Mouse (Mus musculus) CH12.LX (cell line): ENCODE data around the gene Grcc10.

Source experiments
- CHD2 ChIP-seq: IDR thresholded peaks from 2 replicates; pipeline ENCODE4 v1.6.1; 2011; ENCODE audit warnings: low read length, improper control_type of control experiment
- CTCF ChIP-seq, 2 experiments: IDR thresholded peaks in 1 of 2; conservative IDR thresholded peaks in 1 of 2; 2 replicates each; pipeline ENCODE4 v1.5.1; 2011 to 2012; ENCODE audit warnings: low read depth in 2 of 2, low read length in 2 of 2, improper control_type of control experiment in 1 of 2, inconsistent platforms in 1 of 2, mild to moderate bottlenecking in 1 of 2, moderate library complexity in 1 of 2
- GABPA ChIP-seq: IDR thresholded peaks from 2 replicates; pipeline ENCODE4 v1.6.1; 2012; ENCODE audit warnings: low read depth, low read length, improper control_type of control experiment, inconsistent platforms; ENCODE audit not compliant: insufficient replicate concordance
- JUN ChIP-seq: IDR thresholded peaks from 2 replicates; pipeline ENCODE4 v1.6.1; 2011; ENCODE audit warnings: low read depth, mild to moderate bottlenecking, low read length, improper control_type of control experiment, moderate library complexity; ENCODE audit not compliant: insufficient read depth
- KAT2A ChIP-seq: IDR thresholded peaks from 2 replicates; pipeline ENCODE4 v1.6.1; 2012; ENCODE audit warnings: low read length, improper control_type of control experiment, inconsistent platforms; ENCODE audit not compliant: insufficient replicate concordance
- POLR2A ChIP-seq: IDR thresholded peaks from 2 replicates; pipeline ENCODE4 v1.6.1; 2011; ENCODE audit warnings: low read depth, mild to moderate bottlenecking, improper control_type of control experiment, low read length
- USF1 ChIP-seq: IDR thresholded peaks from 2 replicates; pipeline ENCODE4 v1.6.1; 2014; ENCODE audit warnings: low read depth, mild to moderate bottlenecking, inconsistent platforms, low read length, improper control_type of control experiment
- ZNF384 ChIP-seq: IDR thresholded peaks from 2 replicates; pipeline ENCODE4 v1.6.1; 2012; ENCODE audit warnings: low read depth, low read length, improper control_type of control experiment, inconsistent platforms

DNA sequence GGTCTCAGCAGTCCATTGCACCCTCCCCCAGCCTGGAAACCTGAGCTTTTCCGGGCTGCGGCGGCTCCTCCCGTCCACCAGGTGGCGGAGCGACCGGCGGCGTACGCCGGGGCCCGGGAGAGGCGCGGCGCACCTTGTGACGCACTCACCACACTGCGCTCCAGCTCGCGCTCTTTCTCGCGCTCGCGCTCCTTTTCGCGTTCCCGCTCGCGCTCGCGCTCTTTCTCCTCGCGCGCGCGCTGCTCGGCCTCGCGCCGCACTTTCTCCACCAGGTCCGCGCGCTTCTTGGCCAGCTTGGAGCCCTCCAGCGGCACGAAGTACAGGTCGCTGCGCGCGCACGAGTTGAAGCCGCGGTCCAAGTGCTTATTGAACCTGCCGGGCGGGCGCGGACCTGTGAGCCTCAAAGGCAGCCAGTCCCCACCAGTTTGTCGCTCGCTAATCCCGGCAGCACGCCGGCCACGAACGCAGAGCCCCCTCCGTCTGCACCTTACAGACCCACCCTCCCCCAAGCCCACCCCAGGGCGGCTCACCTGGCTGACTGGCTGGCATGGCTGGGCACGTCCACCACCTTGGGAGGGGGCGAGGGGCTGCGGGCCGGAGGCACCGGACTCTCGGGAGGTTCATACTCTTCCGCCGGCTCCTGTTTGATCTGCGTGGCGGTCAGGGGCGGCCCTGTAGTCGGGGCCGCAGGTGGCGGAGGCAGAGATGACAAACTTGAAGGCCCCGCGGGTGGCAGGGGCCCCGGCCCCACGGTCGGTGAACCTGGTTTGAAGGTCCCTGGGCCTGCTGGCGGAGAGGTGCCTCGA, 4.5 kb upstream of the Grcc10 start:
- TF ChIP-seq CTCF (conservative IDR thresholded peaks at IDR 0.05 in 1 of 2, IDR thresholded peaks at IDR 0.05 in 1 of 2; ENCODE audit: low read depth in 2 of 2, low read length in 2 of 2), result peak in 1 of 2 experiments; percentile 87; a peak in 2 of 4 replicates
- TF ChIP-seq POLR2A, result peak; percentile 73
- peak; percentile 78; the same call in 1 of the 2 replicates for TF ChIP-seq GABPA
- peak; percentile 56 for TF ChIP-seq ZNF384
- TF ChIP-seq USF1, result peak; percentile 33; the same call in 1 of the 2 replicates
- no peak; the same call in 1 of the 2 replicates for TF ChIP-seq JUN
- TF ChIP-seq CHD2, result peak; percentile 97
- peak; percentile 84; the same call in 1 of the 2 replicates for TF ChIP-seq KAT2A
